Comparison of ENCODE assay signal across 21 mouse cellular contexts in genomic region chr8:120881634-120882033, GRCm38 (mm10).
A peak's percentile ranks its signal among the peaks of the same experiment; 100 is the strongest.
DNase-seq lines count a peak whose midpoint lies in the region; ATAC-seq lines count a peak whose summit lies in the region.
"Had no signal": no experiment of that assay in that cellular context is flagged by ENCODE, and none has a peak within 500 bp of the region (broad histone marks: within the 10 kb centered on the region; RNA-seq: fewer than 3 reads in every experiment).

No protein-coding gene starts in this region.

- no peaks in the 10 kb centered on the region for H3K9me3 ChIP-seq in limb, embryonic 11.5 days (ENCODE audit: control insufficient read depth, low read length)
- H3K9me3 ChIP-seq in limb, embryonic 10.5 days (replicated peaks): no peaks in the 10 kb centered on the region
- no peaks in the 10 kb centered on the region for H3K9me3 ChIP-seq in lung, embryonic 16.5 days (ENCODE audit: control insufficient read depth, low read length)
- no peaks in the 10 kb centered on the region for H3K9me3 ChIP-seq in intestine, embryonic 16.5 days (ENCODE audit: control insufficient read depth, low read length)
- no peaks in the 10 kb centered on the region for H3K9me3 ChIP-seq in stomach, embryonic 16.5 days (replicated peaks; ENCODE audit: control insufficient read depth, low read length)
- H3K9me3 ChIP-seq: embryonic facial prominence, embryonic 12.5 days; forebrain, embryonic 12.5 days; heart, embryonic 10.5 days; hindbrain, embryonic 12.5 days had no signal

- H3K4me3 ChIP-seq in limb, embryonic 11.5 days (ENCODE audit: low read depth, low read length): no peak overlapping the region
- H3K4me3 ChIP-seq in limb, embryonic 10.5 days: no peak overlapping the region
- H3K4me3 ChIP-seq in lung, embryonic 16.5 days (ENCODE audit: low read length): peak overlapping the region; percentile 20
- H3K4me3 ChIP-seq in intestine, embryonic 16.5 days (ENCODE audit: low read length): no peak overlapping the region
- no peak overlapping the region for H3K4me3 ChIP-seq in stomach, embryonic 16.5 days (replicated peaks; ENCODE audit: low read length)
- H3K4me3 ChIP-seq: embryonic facial prominence, embryonic 12.5 days; forebrain, embryonic 12.5 days; heart, embryonic 10.5 days; hindbrain, embryonic 12.5 days had no signal

- H3K27me3 ChIP-seq in limb, embryonic 11.5 days (ENCODE audit: control insufficient read depth, insufficient read depth, low read length): peaks cover 73% of the 10 kb centered on the region
- H3K27me3 ChIP-seq in limb, embryonic 10.5 days (ENCODE audit: low read depth, poor library complexity, severe bottlenecking): peaks cover 100% of the 10 kb centered on the region
- H3K27me3 ChIP-seq in lung, embryonic 16.5 days (ENCODE audit: control insufficient read depth, insufficient read depth, low read depth, low read length): peaks cover 37% of the 10 kb centered on the region
- peaks cover 24% of the 10 kb centered on the region for H3K27me3 ChIP-seq in intestine, embryonic 16.5 days (replicated peaks; ENCODE audit: control insufficient read depth, insufficient read depth, low read length)
- peaks cover 14% of the 10 kb centered on the region for H3K27me3 ChIP-seq in stomach, embryonic 16.5 days (ENCODE audit: control insufficient read depth, insufficient read depth, low read length)

- peak; percentile 22 for DNase-seq in limb, embryonic 11.5 days (ENCODE audit: low spot score)
- no peak for DNase-seq in limb, embryonic 10.5 days (ENCODE audit: low spot score)
- no peak for DNase-seq in lung, postnatal 14 days
- no peak for DNase-seq in layer of hippocampus, adult 18-20 months (ENCODE audit: low spot score in 2 of 2)
- DNase-seq in embryo, embryonic 10.5 days (ENCODE audit: low spot score): no peak
- DNase-seq: adrenal gland, postnatal 14 days; cerebellum, adult 2 months; cerebellum, postnatal 10 days; embryo, embryonic 11 days; gastrocnemius, postnatal 10 days; heart, adult 18-20 months; heart, postnatal 10 days; heart, postnatal 4 days had no signal

- ATAC-seq in limb, embryonic 11.5 days (ENCODE audit: insufficient number of reproducible peaks, low FRiP score, low TSS enrichment, low read depth): no peak
- ATAC-seq in lung, embryonic 16.5 days (ENCODE audit: low read depth): no peak
- no peak for ATAC-seq in intestine, embryonic 16.5 days
- ATAC-seq in stomach, embryonic 16.5 days (ENCODE audit: insufficient read depth, low FRiP score): no peak
- ATAC-seq: forebrain, embryonic 16.5 days had no signal

- WGBS in limb, embryonic 11.5 days: 68% methylated on average over 10 of the region's 10 CpGs
- 73% methylated on average over 10 of the region's 10 CpGs for WGBS in limb, embryonic 10.5 days
- WGBS in lung, embryonic 16.5 days: 52% methylated on average over 10 of the region's 10 CpGs
- 50% methylated on average over 10 of the region's 10 CpGs for WGBS in intestine, embryonic 16.5 days
- 54% methylated on average over 10 of the region's 10 CpGs for WGBS in stomach, embryonic 16.5 days

- H3K36me3 ChIP-seq in limb, embryonic 11.5 days (ENCODE audit: control insufficient read depth, insufficient read depth, low read length): no peaks in the 10 kb centered on the region
- no peaks in the 10 kb centered on the region for H3K36me3 ChIP-seq in limb, embryonic 10.5 days
- no peaks in the 10 kb centered on the region for H3K36me3 ChIP-seq in lung, embryonic 16.5 days (ENCODE audit: control insufficient read depth, insufficient read depth, low read length)
- no peaks in the 10 kb centered on the region for H3K36me3 ChIP-seq in intestine, embryonic 16.5 days (ENCODE audit: control insufficient read depth, insufficient read depth, low read length)
- no peaks in the 10 kb centered on the region for H3K36me3 ChIP-seq in stomach, embryonic 16.5 days (ENCODE audit: control insufficient read depth, insufficient read depth, low read length)
- H3K36me3 ChIP-seq: embryonic facial prominence, embryonic 12.5 days; forebrain, embryonic 12.5 days; heart, embryonic 10.5 days; hindbrain, embryonic 12.5 days had no signal

- H3K4me1 ChIP-seq in limb, embryonic 11.5 days (ENCODE audit: control insufficient read depth, insufficient read depth, low read length): 0 out of 2 replicates have a peak, but pooled peaks cover 4% of the 10 kb centered on the region
- peaks cover 13% of the 10 kb centered on the region for H3K4me1 ChIP-seq in limb, embryonic 10.5 days
- peaks cover 4% of the 10 kb centered on the region; the same call in 1 of the 2 replicates for H3K4me1 ChIP-seq in lung, embryonic 16.5 days (replicated peaks; ENCODE audit: control insufficient read depth, insufficient read depth, low read length)
- 0 out of 2 replicates have a peak, but pooled peaks cover 7% of the 10 kb centered on the region for H3K4me1 ChIP-seq in intestine, embryonic 16.5 days (ENCODE audit: control insufficient read depth, insufficient read depth, low read length)
- H3K4me1 ChIP-seq in stomach, embryonic 16.5 days (ENCODE audit: control insufficient read depth, insufficient read depth, low read length): peaks cover 13% of the 10 kb centered on the region

- H3K27ac ChIP-seq in limb, embryonic 11.5 days (replicated peaks; ENCODE audit: low read depth, low read length): no peak overlapping the region
- H3K27ac ChIP-seq in limb, embryonic 10.5 days: no peak overlapping the region
- H3K27ac ChIP-seq in lung, embryonic 16.5 days (ENCODE audit: low read length): peak overlapping the region; percentile 36; the same call in 1 of the 2 replicates
- H3K27ac ChIP-seq in intestine, embryonic 16.5 days (ENCODE audit: low read length): peak overlapping the region; percentile 95
- H3K27ac ChIP-seq in stomach, embryonic 16.5 days (ENCODE audit: low read length): peak overlapping the region; percentile 98
- H3K27ac ChIP-seq: embryonic facial prominence, embryonic 12.5 days; forebrain, embryonic 12.5 days; hindbrain, embryonic 12.5 days had no signal

- no peak overlapping the region for H3K9ac ChIP-seq in limb, embryonic 11.5 days (ENCODE audit: low read length)
- H3K9ac ChIP-seq in lung, embryonic 16.5 days (ENCODE audit: low read length): peak overlapping the region; percentile 56
- peak overlapping the region; percentile 68; the same call in 1 of the 2 replicates for H3K9ac ChIP-seq in intestine, embryonic 16.5 days (ENCODE audit: low read depth, low read length)
- peak overlapping the region; percentile 51 for H3K9ac ChIP-seq in stomach, embryonic 16.5 days (ENCODE audit: low read length)
- H3K9ac ChIP-seq: embryonic facial prominence, embryonic 12.5 days; forebrain, embryonic 12.5 days; hindbrain, embryonic 12.5 days had no signal

- H3K4me2 ChIP-seq in limb, embryonic 11.5 days (ENCODE audit: low read depth, severe bottlenecking): no peak overlapping the region
- H3K4me2 ChIP-seq in lung, embryonic 16.5 days (ENCODE audit: low read depth, low read length): peak overlapping the region; percentile 40
- H3K4me2 ChIP-seq in intestine, embryonic 16.5 days (ENCODE audit: low read depth, low read length): no peak overlapping the region
- 0 out of 2 replicates have a peak overlapping the region, but pooled peaks have one; percentile 13 for H3K4me2 ChIP-seq in stomach, embryonic 16.5 days (ENCODE audit: low read depth, low read length)
- H3K4me2 ChIP-seq: embryonic facial prominence, embryonic 12.5 days; forebrain, embryonic 12.5 days; hindbrain, embryonic 12.5 days had no signal

Comparison
In these comparisons a context has a peak if more than half of its experiments do, and no peak if none do; other contexts are left out.
1. H3K27ac ChIP-seq: peak in lung, embryonic 16.5 days (single experiment), intestine, embryonic 16.5 days (single experiment) and stomach, embryonic 16.5 days (single experiment); none in limb, embryonic 11.5 days (single experiment) and limb, embryonic 10.5 days (single experiment).
2. H3K4me2 ChIP-seq: peak in lung, embryonic 16.5 days (single experiment) and stomach, embryonic 16.5 days (single experiment); none in limb, embryonic 11.5 days (single experiment) and intestine, embryonic 16.5 days (single experiment).